Mouse (Mus musculus) granulocyte monocyte progenitor cell, adult 5-6 weeks (primary cell): ENCODE data around the gene Rhox12. TPM values are rescaled to one million over a fixed set of nuclear protein-coding genes. Genes with fewer than 3 reads are reported as not detected.

Experiments used
- ATAC-seq: replicated peaks from 2 replicates; pipeline ENCODE4 v1.8.0; 2016; ENCODE audit warnings: mild to moderate bottlenecking, moderate TSS enrichment, inconsistent platforms; ENCODE audit not compliant: poor library complexity, severe bottlenecking
- total RNA-seq, 2 experiments: library from RNA; stranded (forward) in 1 of 2; stranded (reverse) in 1 of 2; fragments of 200-712, 200-1000 nt in 1 of 2; fragments of >200 nt in 1 of 2; fragmentation: Nextera tagmentation in 1 of 2; gene quantifications; 2 replicates each; pipeline ENCODE4 v1.2.3; 2014 to 2017

The Rhox12 gene
- total RNA-seq (2014; fragmentation: Nextera tagmentation) (not detected in 2 replicates), total RNA-seq (2017) (not detected in 2 replicates)

- ATAC-seq: no peak
These were observed at the start of gene Rhox12 for GRCm38 (mm10) chrX:38110807-38111206. TSS of gene Rhox12 (minus strand) at chrX:38110907.

- ATAC-seq: no peak
These were observed 48.4 kb upstream of the Rhox12 start for GRCm38 (mm10) chrX:38159097-38159496.

GRCm38 (mm10) chrX:38121478-38121877, 10.8 kb upstream of the Rhox12 start:
- ATAC-seq: no peak

GRCm38 (mm10) chrX:38120982-38121381, 10.3 kb upstream of the Rhox12 start, which contains the start of gene Rhox13:
TSS of gene Rhox13 (plus strand) at chrX:38121219.
- no peak for ATAC-seq

- no peak for ATAC-seq
These were observed 25.7 kb downstream of the Rhox12 start, which contains the start of gene Rhox11 for GRCm38 (mm10) chrX:38085041-38085440. TSS of gene Rhox11 (minus strand) at chrX:38085141.

- no peak for ATAC-seq
These were observed 26.5 kb downstream of the Rhox12 start for GRCm38 (mm10) chrX:38084226-38084625.

- ATAC-seq: no peak
These were observed 44.5 kb downstream of the Rhox12 start, which contains the start of gene Rhox10 for GRCm38 (mm10) chrX:38066175-38066574. TSS of gene Rhox10 (plus strand) at chrX:38066475.

GRCm38 (mm10) chrX:38061544-38061943, 49.2 kb downstream of the Rhox12 start:
- ATAC-seq: no peak

Other genes starting within 250 kb of the Rhox12 start
- gene Rhox8, start 232.0 kb downstream of the Rhox12 start, total RNA-seq (2014; fragmentation: Nextera tagmentation): 0.21 TPM in 1 of 2 replicates, not detected in the other
- not detected in 2 replicates for gene Rhox8, start 232.0 kb downstream of the Rhox12 start, total RNA-seq (2017)
- not detected in 2 replicates for gene Rhox7b, start 213.7 kb downstream of the Rhox12 start, total RNA-seq (2014; fragmentation: Nextera tagmentation)
- gene Rhox7b, start 213.7 kb downstream of the Rhox12 start, total RNA-seq (2017): not detected in 2 replicates
- gene Rhox9, start 209.1 kb downstream of the Rhox12 start, total RNA-seq (2014; fragmentation: Nextera tagmentation): not detected in 2 replicates
- not detected in 2 replicates for gene Rhox9, start 209.1 kb downstream of the Rhox12 start, total RNA-seq (2017)
- not detected in 2 replicates for gene Btg1-ps1, start 92.1 kb downstream of the Rhox12 start, total RNA-seq (2014; fragmentation: Nextera tagmentation)
- not detected in 2 replicates for gene Btg1-ps1, start 92.1 kb downstream of the Rhox12 start, total RNA-seq (2017)
- not detected in 2 replicates for gene Btg1-ps2, start 67.8 kb downstream of the Rhox12 start, total RNA-seq (2014; fragmentation: Nextera tagmentation)
- not detected in 2 replicates for gene Btg1-ps2, start 67.8 kb downstream of the Rhox12 start, total RNA-seq (2017)
- not detected in 2 replicates for gene Rhox10, start 44.4 kb downstream of the Rhox12 start, total RNA-seq (2014; fragmentation: Nextera tagmentation)
- not detected in 2 replicates for gene Rhox10, start 44.4 kb downstream of the Rhox12 start, total RNA-seq (2017)
- not detected in 2 replicates for gene Rhox11, start 25.8 kb downstream of the Rhox12 start, total RNA-seq (2014; fragmentation: Nextera tagmentation)
- gene Rhox11, start 25.8 kb downstream of the Rhox12 start, total RNA-seq (2017): not detected in 2 replicates
- not detected in 2 replicates for gene Rhox13, start 10.3 kb upstream of the Rhox12 start, total RNA-seq (2014; fragmentation: Nextera tagmentation)
- gene Rhox13, start 10.3 kb upstream of the Rhox12 start, total RNA-seq (2017): not detected in 2 replicates
- 14.4 and 20.8 TPM in 2 replicates for gene Zbtb33, start 78.9 kb upstream of the Rhox12 start, total RNA-seq (2014; fragmentation: Nextera tagmentation)
- gene Zbtb33, start 78.9 kb upstream of the Rhox12 start, total RNA-seq (2017): 15.8 and 21.2 TPM in 2 replicates
- gene Tmem255a, start 141.5 kb upstream of the Rhox12 start, total RNA-seq (2014; fragmentation: Nextera tagmentation): not detected in 2 replicates
- gene Tmem255a, start 141.5 kb upstream of the Rhox12 start, total RNA-seq (2017): 0.26 TPM in 1 of 2 replicates, not detected in the other
- gene Atp1b4, start 205.3 kb upstream of the Rhox12 start, total RNA-seq (2014; fragmentation: Nextera tagmentation): not detected in 2 replicates
- not detected in 2 replicates for gene Atp1b4, start 205.3 kb upstream of the Rhox12 start, total RNA-seq (2017)